Mouse (Mus musculus) Patski (cell line): ENCODE results near the gene Zfp384. TPM values are rescaled to one million over a fixed set of nuclear protein-coding genes. Genes with fewer than 3 reads are reported as not detected.

ENCODE experiments used
- ATAC-seq: fragments of 100-300 bp; one replicate; pipeline ENCODE4 v1.8.0; 2021
- CTCF ChIA-PET: fragments of 350-600 bp; sonication (Branson Sonifier 250); formaldehyde crosslinking; loops from one replicate; lab custom pipeline; 2022; ENCODE audit warnings: inconsistent platforms; lab: Charles Lee
- POLR2A ChIA-PET: fragments of 350-600 bp; sonication (Branson Sonifier 250); formaldehyde crosslinking; loops from one replicate; lab custom pipeline; 2022; ENCODE audit warnings: antibody characterized with exemption, inconsistent platforms; lab: Charles Lee
- DNase-seq: peaks from one replicate; pipeline ENCODE4 v3.0.0-alpha.2; 2011; ENCODE audit warnings: low read depth, low spot score
- H3K27me3 ChIP-seq: fragments of 371-371 bp; one replicate; pipeline ENCODE4 v1.5.1; 2021
- CTCF ChIP-seq: fragments of 100-300 bp; IDR thresholded peaks from one replicate; pipeline ENCODE4 v1.5.1; 2021
- in situ Hi-C: fragments of 300-500 bp; cut with MboI; formaldehyde crosslinking; loops from 3 replicates; pipeline ENCODE4 v1.11.1; 2018; ENCODE audit warnings: low pct_unique_long_range_greater_than_20kb, mixed read lengths
- polyA plus RNA-seq: library from polyadenylated mRNA; unstranded; gene quantifications from one replicate; pipeline ENCODE4 v1.2.3, GENCODE M21; 2021

Zfp384 gene
- polyA plus RNA-seq, 1 experiment from 2014 or later = 53.0 TPM

DNA sequence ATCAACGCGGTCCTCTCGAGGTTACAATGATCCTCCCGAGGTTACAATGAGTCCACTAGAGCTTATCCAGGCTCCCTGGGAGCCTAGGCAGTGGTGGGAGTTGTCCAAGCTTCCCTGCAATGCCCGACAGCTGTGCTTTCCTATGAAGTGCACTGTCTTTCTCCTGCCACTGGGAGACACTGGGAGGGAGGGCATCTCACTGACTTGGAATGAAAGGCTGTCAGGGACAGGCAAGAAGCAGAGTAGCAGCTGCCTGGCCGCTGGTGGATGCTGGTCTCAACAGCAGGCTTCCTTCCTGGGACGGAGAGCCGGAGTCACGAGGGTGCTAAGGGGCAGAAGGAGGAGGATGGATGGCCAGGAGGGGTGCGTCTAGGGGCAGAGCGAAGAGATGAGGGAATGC is 15.1 kb upstream of the Zfp384 start:
- ChIA-PET POLR2A (no interaction called here), CTCF (interaction anchor here (1.0 to 2.0 kb wide), 3 partner anchors 14 to 147 kb away, joined by 3 to 8 read pairs (median 3); partner anchors contain the start of gene Cops7a)
- in situ Hi-C loops = no loop called here
- no peaks in the 10 kb centered on the region for H3K27me3 ChIP-seq
- no peak for DNase-seq
- peak; percentile 36 for ATAC-seq
- TF ChIP-seq CTCF = no peak

GRCm38 (mm10) chr6:124995246-124995645 is 13.7 kb upstream of the Zfp384 start:
- ATAC-seq = no peak
- POLR2A ChIA-PET = no interaction called here
- no peak for TF ChIP-seq CTCF
- no peaks in the 10 kb centered on the region for H3K27me3 ChIP-seq
- no peak for DNase-seq
- in situ Hi-C loops = no loop called here
- CTCF ChIA-PET = no interaction called here

- ATAC-seq (no peak), DNase-seq (no peak)
- no peak for TF ChIP-seq CTCF
- POLR2A ChIA-PET = interaction anchor here (0.6 to 1.1 kb wide), 4 partner anchors 10 to 136 kb away, joined by 3 to 4 read pairs (median 3); no protein-coding TSS in a partner anchor
- CTCF ChIA-PET = interaction anchor here (0.8 to 2.0 kb wide), 3 partner anchors 10 to 25 kb away, joined by 3 to 7 read pairs (median 3); no protein-coding TSS in a partner anchor
- in situ Hi-C loops = no loop called here
- H3K27me3 ChIP-seq = no peaks in the 10 kb centered on the region
These were observed 13.0 kb upstream of the Zfp384 start for GRCm38 (mm10) chr6:124995831-124996403.

DNA sequence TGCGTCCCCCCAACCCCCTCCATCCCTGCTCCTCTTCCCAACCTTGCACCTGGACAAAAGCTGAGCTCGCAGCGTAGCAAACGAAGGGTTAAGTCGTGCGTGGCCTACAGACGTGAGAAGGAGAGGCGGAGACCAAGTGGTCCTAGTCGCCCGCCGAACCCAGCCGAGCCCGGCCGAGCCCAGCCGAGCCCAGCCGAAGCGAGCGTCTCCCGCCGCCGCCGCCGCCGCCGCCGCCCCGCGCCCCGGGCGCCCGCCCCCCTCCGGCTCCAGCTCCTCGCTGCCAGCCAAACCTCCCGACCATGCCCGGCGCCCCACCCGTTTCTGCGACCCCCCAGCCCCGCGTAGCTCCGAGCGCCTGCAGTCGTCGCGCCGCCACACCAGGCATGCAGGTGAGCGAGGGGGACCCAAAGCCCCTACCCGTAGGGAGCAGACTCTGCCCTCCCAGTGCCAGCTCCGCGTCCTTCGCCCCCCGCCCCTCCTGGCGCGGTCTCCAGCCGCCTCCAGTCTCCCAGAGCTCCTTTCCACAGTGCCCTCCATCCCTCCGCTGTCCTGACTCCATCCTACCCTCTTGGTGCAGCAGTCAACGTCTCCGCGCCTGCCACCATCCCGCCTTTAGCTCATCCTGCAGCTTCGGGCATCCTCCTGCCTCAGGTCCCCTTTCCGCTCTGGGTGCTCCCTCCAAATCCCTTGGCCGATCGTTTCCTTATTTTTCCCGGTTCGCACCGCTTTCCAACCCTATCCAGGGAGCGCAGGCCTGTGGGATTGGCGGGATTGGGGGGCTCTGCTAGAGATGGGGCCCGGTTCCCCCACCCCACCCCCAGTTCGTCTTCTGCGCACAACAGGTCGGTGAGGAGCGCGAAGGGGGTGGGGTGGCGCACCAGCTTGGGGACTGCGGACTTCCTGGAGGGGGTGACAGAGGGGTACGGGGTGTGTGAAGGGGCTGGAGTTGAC is 12.1 kb upstream of the Zfp384 start, which contains the start of gene Pianp:
Pianp (plus strand) TSS at position 144 of the 951 bp plus-strand sequence.
- ChIA-PET CTCF (interaction anchor here (0.8 to 2.0 kb wide), 3 partner anchors 9 to 24 kb away, joined by 3 to 7 read pairs (median 3); no protein-coding TSS in a partner anchor), POLR2A (interaction anchor here (0.6 to 1.1 kb wide), 4 partner anchors 9 to 137 kb away, joined by 3 to 4 read pairs (median 3); no protein-coding TSS in a partner anchor)
- no peak for ATAC-seq
- no peak for DNase-seq
- in situ Hi-C loops = no loop called here
- no peak for TF ChIP-seq CTCF
- H3K27me3 ChIP-seq = no peaks in the 10 kb centered on the region

DNA sequence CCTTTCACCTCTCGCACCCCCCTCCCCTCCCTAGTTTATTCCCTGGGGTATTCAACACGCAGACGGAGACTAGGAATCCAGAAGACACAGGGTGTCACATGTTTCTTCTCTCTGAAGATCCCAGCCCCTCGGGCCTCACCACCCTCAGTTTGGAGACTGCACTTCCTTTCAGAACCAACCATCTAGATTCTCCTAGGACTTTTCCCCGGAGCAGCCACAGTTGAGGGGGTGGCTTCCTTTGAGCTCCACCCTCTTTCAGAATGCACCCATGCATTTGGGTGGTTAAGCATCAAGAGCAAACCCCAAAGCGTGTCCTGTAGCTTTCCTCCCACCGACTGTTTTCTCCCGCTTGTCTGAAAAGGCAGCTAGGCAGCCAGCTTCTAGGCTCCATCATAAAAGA is 10.9 kb upstream of the Zfp384 start:
- in situ Hi-C loops = no loop called here
- CTCF ChIA-PET = no interaction called here
- no peak for TF ChIP-seq CTCF
- POLR2A ChIA-PET = interaction anchor here (0.6 to 1.4 kb wide), 4 partner anchors 10 to 183 kb away, joined by 3 to 4 read pairs (median 3); partner anchors contain the start of gene Cops7a
- no peaks in the 10 kb centered on the region for H3K27me3 ChIP-seq
- ATAC-seq = no peak
- DNase-seq = no peak

GRCm38 (mm10) chr6:124999091-124999490 is 9.9 kb upstream of the Zfp384 start:
- DNase-seq (no peak), ATAC-seq (no peak)
- ChIA-PET CTCF (no interaction called here), POLR2A (interaction anchor here (1.4 kb wide), 1 partner anchor 9 kb away, joined by 3 read pairs; no protein-coding TSS in a partner anchor)
- in situ Hi-C loops = no loop called here
- no peak for TF ChIP-seq CTCF
- no peaks in the 10 kb centered on the region for H3K27me3 ChIP-seq

DNA sequence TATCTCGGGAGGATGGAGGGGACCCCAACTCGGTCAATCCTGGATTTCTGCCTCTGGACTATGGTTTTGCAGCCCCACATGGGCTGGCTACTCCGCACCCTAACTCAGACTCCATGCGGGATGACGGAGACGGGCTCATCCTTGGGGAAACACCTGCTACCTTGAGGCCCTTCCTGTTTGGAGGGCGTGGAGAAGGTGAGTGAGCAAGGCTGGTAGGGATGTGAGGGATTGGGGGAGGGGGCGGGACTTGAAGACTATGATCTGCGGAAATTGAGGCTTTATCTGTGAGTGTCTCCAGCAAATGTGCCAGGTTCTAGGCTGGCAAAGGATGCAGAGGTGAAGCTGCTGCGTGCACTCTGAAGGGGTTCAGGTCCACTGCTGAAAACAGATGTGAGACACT is 9.4 kb upstream of the Zfp384 start:
- H3K27me3 ChIP-seq = no peaks in the 10 kb centered on the region
- ATAC-seq (no peak), DNase-seq (no peak)
- no peak for TF ChIP-seq CTCF
- in situ Hi-C loops = no loop called here
- POLR2A ChIA-PET = interaction anchor here (1.0 kb wide), 1 partner anchor 9 kb away, joined by 3 read pairs; the partner anchor contains the start of gene Zfp384
- CTCF ChIA-PET = no interaction called here

DNA sequence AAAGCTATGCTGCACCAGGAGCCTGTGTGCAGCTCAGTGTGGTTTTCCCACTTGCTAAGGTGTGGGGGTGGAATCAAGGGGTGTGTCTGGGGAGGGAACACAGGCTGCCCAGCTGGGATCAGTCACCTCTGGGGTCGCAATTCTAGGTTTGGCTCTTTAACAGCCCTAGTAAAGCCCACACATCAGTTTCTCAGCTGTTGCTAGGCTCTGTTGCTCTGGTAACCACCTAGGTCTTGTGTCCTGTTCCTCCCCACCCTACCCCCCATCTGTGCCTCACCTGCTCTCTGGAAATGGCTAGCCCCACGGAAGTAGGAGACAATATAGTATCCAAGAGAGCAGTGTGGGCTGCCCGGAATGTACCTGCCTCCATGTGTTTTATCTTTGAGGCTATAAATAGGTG is 5.2 kb upstream of the Zfp384 start:
- CTCF ChIA-PET = interaction anchor here (1.2 kb wide), 1 partner anchor 37 kb away, joined by 3 read pairs; no protein-coding TSS in a partner anchor
- no peak for ATAC-seq
- DNase-seq = no peak
- in situ Hi-C loops = no loop called here
- TF ChIP-seq CTCF = no peak
- H3K27me3 ChIP-seq = no peaks in the 10 kb centered on the region
- POLR2A ChIA-PET = no interaction called here

DNA sequence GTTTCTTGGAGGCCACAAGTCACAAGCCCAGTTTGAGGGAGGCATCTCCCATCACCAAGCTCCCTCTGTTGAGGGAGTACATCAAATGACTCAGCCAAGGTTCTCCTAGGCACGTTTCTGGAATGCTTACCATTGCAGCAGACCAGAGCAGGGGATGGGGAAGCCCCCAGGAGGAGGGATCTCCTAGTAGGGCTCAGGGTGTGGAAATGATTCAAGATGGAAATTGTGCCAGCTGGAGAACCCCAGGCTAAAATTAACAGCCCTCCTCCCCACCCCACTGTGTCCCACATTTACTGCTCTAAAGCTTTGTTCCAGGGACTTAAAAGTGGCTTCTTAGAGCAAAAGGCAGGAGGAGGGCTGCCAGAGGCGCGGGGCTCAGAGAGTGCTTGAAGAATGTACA is 3.9 kb upstream of the Zfp384 start:
- DNase-seq = no peak
- POLR2A ChIA-PET = no interaction called here
- CTCF ChIA-PET = interaction anchor here (1.0 to 2.1 kb wide), 3 partner anchors 9 to 101 kb away, joined by 3 to 7 read pairs (median 6); partner anchors contain the start of genes Mlf2 and Pianp
- no peak for TF ChIP-seq CTCF
- H3K27me3 ChIP-seq = no peaks in the 10 kb centered on the region
- in situ Hi-C loops = no loop called here
- ATAC-seq = no peak

GRCm38 (mm10) chr6:125008060-125008459 is 885 bp upstream of the Zfp384 start:
- ATAC-seq = no peak
- in situ Hi-C loops = no loop called here
- H3K27me3 ChIP-seq = no peaks in the 10 kb centered on the region
- no peak for TF ChIP-seq CTCF
- POLR2A ChIA-PET = interaction anchor here (0.5 to 1.7 kb wide), 6 partner anchors 8 to 61 kb away, joined by 3 to 4 read pairs (median 3); partner anchors contain the start of gene Pianp
- CTCF ChIA-PET = interaction anchor here (0.9 to 2.4 kb wide), 8 partner anchors 13 to 148 kb away, joined by 3 to 8 read pairs (median 4); partner anchors contain the start of gene Mlf2
- DNase-seq = no peak
